Mouse (Mus musculus) MEL (cell line): ENCODE measurements around the gene D8Ertd738e. TPM values are rescaled to one million over a fixed set of nuclear protein-coding genes. Genes with fewer than 3 reads are reported as not detected.

Experiments
- DNase-seq: peaks from one replicate; pipeline ENCODE4 v3.0.0; 2011; ENCODE audit warnings: low read depth, low spot score
- H3K27ac ChIP-seq: 2 replicates; pipeline ENCODE4 v1.5.1; 2012; ENCODE audit warnings: low read depth, mild to moderate bottlenecking, control low read depth, low read length, moderate library complexity; ENCODE audit not compliant: control insufficient read depth
- H3K27me3 ChIP-seq, 2 experiments: fragments of 150-350 bp in 1 of 2; sonication (generic) in 1 of 2; 2 replicates each; pipeline ENCODE4 v1.6.1; 2012; ENCODE audit warnings: low read length in 2 of 2, mild to moderate bottlenecking in 2 of 2, improper control_type of control experiment in 1 of 2, moderate library complexity in 1 of 2; ENCODE audit not compliant: insufficient read depth in 2 of 2, control insufficient read depth in 1 of 2
- H3K36me3 ChIP-seq, 2 experiments: 2 replicates each; pipeline ENCODE4 v1.6.1; 2012 to 2014; ENCODE audit warnings: low read length in 2 of 2, improper control_type of control experiment in 1 of 2, inconsistent platforms in 1 of 2, mild to moderate bottlenecking in 1 of 2; ENCODE audit not compliant: insufficient read depth in 2 of 2, control insufficient read depth in 1 of 2
- H3K4me1 ChIP-seq, 2 experiments: fragments of 150-350 bp in 1 of 2; sonication (generic) in 1 of 2; 2 replicates each; pipeline ENCODE4 v1.6.1; 2012; ENCODE audit warnings: low read length in 2 of 2, improper control_type of control experiment in 1 of 2, mild to moderate bottlenecking in 1 of 2; ENCODE audit not compliant: insufficient read depth in 2 of 2, control insufficient read depth in 1 of 2
- H3K4me3 ChIP-seq, 2 experiments: fragments of 150-350 bp in 1 of 2; sonication (generic) in 1 of 2; 2 replicates each; pipeline ENCODE4 v1.5.1; 2012; ENCODE audit warnings: low read depth in 2 of 2, low read length in 2 of 2, mild to moderate bottlenecking in 2 of 2, moderate library complexity in 2 of 2, control low read depth in 1 of 2, improper control_type of control experiment in 1 of 2; ENCODE audit not compliant: control insufficient read depth in 1 of 2, insufficient read depth in 1 of 2
- H3K79me2 ChIP-seq: 2 replicates; pipeline ENCODE4 v1.6.1; 2012; ENCODE audit warnings: mild to moderate bottlenecking, low read length, moderate library complexity; ENCODE audit not compliant: control insufficient read depth, poor library complexity, insufficient read depth
- H3K9ac ChIP-seq: 2 replicates; pipeline ENCODE4 v1.6.1; 2012; ENCODE audit warnings: low read depth, mild to moderate bottlenecking, control low read depth, low read length, moderate library complexity; ENCODE audit not compliant: control insufficient read depth, poor library complexity, severe bottlenecking
- H3K9me3 ChIP-seq: fragments of 150-350 bp; sonication (generic); replicated peaks from 2 replicates; pipeline ENCODE4 v1.6.1; 2012; ENCODE audit warnings: mild to moderate bottlenecking, low read length, improper control_type of control experiment, moderate library complexity; ENCODE audit not compliant: insufficient read depth
- BHLHE40 ChIP-seq: IDR thresholded peaks from 2 replicates; pipeline ENCODE4 v1.6.1; 2012; ENCODE audit warnings: low read depth, mild to moderate bottlenecking, inconsistent platforms, low read length, improper control_type of control experiment, borderline replicate concordance
- CHD1 ChIP-seq: IDR thresholded peaks from 2 replicates; pipeline ENCODE4 v1.6.1; 2012; ENCODE audit warnings: low read depth, mild to moderate bottlenecking, inconsistent platforms, low read length, improper control_type of control experiment
- CHD2 ChIP-seq: IDR thresholded peaks from 2 replicates; pipeline ENCODE4 v1.6.1; 2011; ENCODE audit warnings: low read length, improper control_type of control experiment
- CTCF ChIP-seq, 3 experiments: IDR thresholded peaks in 2 of 3; conservative IDR thresholded peaks in 1 of 3; 2 replicates each; pipeline ENCODE4 v1.5.1; 2011 to 2012; ENCODE audit warnings: low read length in 3 of 3, low read depth in 2 of 3, mild to moderate bottlenecking in 2 of 3, improper control_type of control experiment in 1 of 3, inconsistent platforms in 1 of 3, mixed read lengths in 1 of 3, moderate library complexity in 1 of 3; ENCODE audit not compliant: control insufficient read depth in 1 of 3, insufficient read depth in 1 of 3, poor library complexity in 1 of 3, severe bottlenecking in 1 of 3
- E2F4 ChIP-seq: IDR thresholded peaks from 2 replicates; pipeline ENCODE4 v1.6.1; 2011; ENCODE audit warnings: low read depth, low read length, improper control_type of control experiment, borderline replicate concordance
- ELF1 ChIP-seq: IDR thresholded peaks from 2 replicates; pipeline ENCODE4 v1.6.1; 2014; ENCODE audit warnings: low read depth, mild to moderate bottlenecking, inconsistent platforms, low read length, improper control_type of control experiment, moderate library complexity
- EP300 ChIP-seq, 2 experiments: IDR thresholded peaks; 2 replicates each; pipeline ENCODE4 v1.6.1; 2011; ENCODE audit warnings: improper control_type of control experiment in 2 of 2, low read length in 2 of 2, low read depth in 1 of 2, mild to moderate bottlenecking in 1 of 2
- ETS1 ChIP-seq: IDR thresholded peaks from 2 replicates; pipeline ENCODE4 v1.6.1; 2012; ENCODE audit warnings: low read depth, mild to moderate bottlenecking, inconsistent platforms, low read length, improper control_type of control experiment, moderate library complexity
- GATA1 ChIP-seq: IDR thresholded peaks from 2 replicates; pipeline ENCODE4 v1.6.1; 2011; ENCODE audit warnings: low read depth, low read length, improper control_type of control experiment
- HCFC1 ChIP-seq: IDR thresholded peaks from 2 replicates; pipeline ENCODE4 v1.6.1; 2012; ENCODE audit warnings: low read depth, mild to moderate bottlenecking, inconsistent platforms, low read length, improper control_type of control experiment, moderate library complexity
- JUND ChIP-seq: IDR thresholded peaks from 2 replicates; pipeline ENCODE4 v1.6.1; 2011; ENCODE audit warnings: low read depth, mild to moderate bottlenecking, improper control_type of control experiment, low read length
- MAX ChIP-seq: IDR thresholded peaks from 2 replicates; pipeline ENCODE4 v1.6.1; 2011; ENCODE audit warnings: low read length, improper control_type of control experiment
- MEF2A ChIP-seq: IDR thresholded peaks from 2 replicates; pipeline ENCODE4 v1.6.1; 2014; ENCODE audit warnings: low read depth, mild to moderate bottlenecking, inconsistent platforms, low read length, improper control_type of control experiment; ENCODE audit not compliant: poor library complexity, insufficient replicate concordance, severe bottlenecking; ENCODE audit errors: extremely low read depth
- MXI1 ChIP-seq: IDR thresholded peaks from 2 replicates; pipeline ENCODE4 v1.6.1; 2011; ENCODE audit warnings: mild to moderate bottlenecking, low read depth, low read length, improper control_type of control experiment
- MYB ChIP-seq: IDR thresholded peaks from 2 replicates; pipeline ENCODE4 v1.6.1; 2011; ENCODE audit warnings: mild to moderate bottlenecking, low read depth, low read length, improper control_type of control experiment
- NELFE ChIP-seq: IDR thresholded peaks from 2 replicates; pipeline ENCODE4 v1.6.1; 2011; ENCODE audit warnings: low read depth, low read length, improper control_type of control experiment
- NRF1 ChIP-seq: IDR thresholded peaks from 2 replicates; pipeline ENCODE4 v1.6.1; 2014; ENCODE audit warnings: low read depth, mild to moderate bottlenecking, inconsistent platforms, low read length, improper control_type of control experiment, moderate library complexity; ENCODE audit not compliant: poor library complexity, insufficient read depth, severe bottlenecking
- POLR2AphosphoS2 ChIP-seq: IDR thresholded peaks from 2 replicates; pipeline ENCODE4 v1.6.1; 2011; ENCODE audit warnings: low read length, improper control_type of control experiment
- POLR2AphosphoS5 ChIP-seq: IDR thresholded peaks from 2 replicates; pipeline ENCODE4 v1.6.1; 2012; ENCODE audit warnings: low read depth, borderline replicate concordance, mild to moderate bottlenecking, inconsistent platforms, low read length, moderate library complexity, mixed read lengths
- RCOR1 ChIP-seq: IDR thresholded peaks from 2 replicates; pipeline ENCODE4 v1.6.1; 2012; ENCODE audit warnings: low read depth, mild to moderate bottlenecking, inconsistent platforms, low read length, improper control_type of control experiment
- SIN3A ChIP-seq: IDR thresholded peaks from 2 replicates; pipeline ENCODE4 v1.6.1; 2012; ENCODE audit warnings: low read length, improper control_type of control experiment, inconsistent platforms
- SMC3 ChIP-seq: IDR thresholded peaks from 2 replicates; pipeline ENCODE4 v1.6.1; 2011; ENCODE audit warnings: low read depth, low read length, improper control_type of control experiment
- TBP ChIP-seq: IDR thresholded peaks from 2 replicates; pipeline ENCODE4 v1.8.0; 2011; ENCODE audit warnings: low read depth, low read length, improper control_type of control experiment
- UBTF ChIP-seq: IDR thresholded peaks from 2 replicates; pipeline ENCODE4 v1.6.1; 2012; ENCODE audit warnings: low read depth, mild to moderate bottlenecking, inconsistent platforms, low read length, improper control_type of control experiment, moderate library complexity, borderline replicate concordance; ENCODE audit not compliant: insufficient read depth
- USF1 ChIP-seq: IDR thresholded peaks from 2 replicates; pipeline ENCODE4 v1.6.1; 2014; ENCODE audit warnings: low read depth, mild to moderate bottlenecking, inconsistent platforms, low read length, improper control_type of control experiment, moderate library complexity
- USF2 ChIP-seq, 2 experiments: IDR thresholded peaks; 2 replicates each; pipeline ENCODE4 v1.6.1; 2011 to 2012; ENCODE audit warnings: improper control_type of control experiment in 2 of 2, low read length in 2 of 2, borderline replicate concordance in 1 of 2, inconsistent platforms in 1 of 2, low read depth in 1 of 2, mild to moderate bottlenecking in 1 of 2; ENCODE audit not compliant: insufficient read depth in 1 of 2
- ZC3H11A ChIP-seq: IDR thresholded peaks from 2 replicates; pipeline ENCODE4 v1.6.1; 2012; ENCODE audit warnings: low read depth, mild to moderate bottlenecking, inconsistent platforms, low read length, improper control_type of control experiment
- ZKSCAN1 ChIP-seq: IDR thresholded peaks from 2 replicates; pipeline ENCODE4 v1.6.1; 2012; ENCODE audit warnings: low read depth, mild to moderate bottlenecking, inconsistent platforms, low read length, improper control_type of control experiment, moderate library complexity
- ZMIZ1 ChIP-seq: IDR thresholded peaks from 2 replicates; pipeline ENCODE4 v1.6.1; 2012; ENCODE audit warnings: low read depth, mild to moderate bottlenecking, inconsistent platforms, low read length, improper control_type of control experiment, moderate library complexity
- polyA plus RNA-seq, 2 experiments: library from polyadenylated mRNA; stranded (reverse) in 1 of 2; unstranded in 1 of 2; fragments of >175 nt in 1 of 2; fragments of >200 nt in 1 of 2; gene quantifications; 2 replicates each; pipeline versions ENCODE4 v1.2.1 to v1.2.4; 2012; ENCODE audit warnings: low replicate concordance in 2 of 2, low read depth in 1 of 2; ENCODE audit not compliant: insufficient read length in 2 of 2, insufficient read depth in 1 of 2, missing spikeins in 1 of 2
- total RNA-seq: library from RNA; depleted of rRNA; stranded (reverse); fragments of 300-350 nt; gene quantifications from 2 replicates; pipeline ENCODE4 v1.2.3, GENCODE M21; 2012

Gene D8Ertd738e
- total and polyA plus RNA-seq, 3 experiments: 149 to 164 TPM; not detected in 1

DNA sequence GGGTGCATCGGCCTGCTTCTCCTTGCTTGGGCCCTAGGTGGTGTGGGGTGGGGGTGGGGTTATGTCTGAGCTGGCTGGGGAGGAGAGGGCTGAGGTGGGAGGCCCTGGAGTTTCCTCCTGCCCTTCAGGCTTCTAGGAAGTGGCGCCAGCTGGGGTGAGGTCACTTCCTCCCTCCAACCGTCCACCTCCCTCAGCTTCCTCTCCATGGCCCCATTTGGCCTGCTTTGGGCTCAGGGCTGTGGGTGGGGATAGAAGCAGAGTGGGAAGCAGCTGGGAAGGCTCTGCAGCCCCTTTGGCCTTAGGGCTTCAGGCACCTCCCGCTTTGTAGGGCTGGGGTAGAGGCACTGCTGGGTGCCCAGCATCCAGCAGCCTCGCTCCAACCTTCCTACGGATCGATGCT is 41.7 kb downstream of the D8Ertd738e start:
- peaks cover 0 to 10% of the 10 kb centered on the region in 2 experiments; a peak in 2 of 4 replicates for H3K4me1 ChIP-seq
- DNase-seq: peak; percentile 36
- no peak overlapping the region for H3K9ac ChIP-seq
- TF ChIP-seq POLR2AphosphoS2 (no peak), BHLHE40 (no peak), USF2 (IDR thresholded peaks at IDR 0.05; ENCODE audit: borderline replicate concordance in 1 of 2, insufficient read depth in 1 of 2, low read depth in 1 of 2, low read length in 2 of 2) (no peak), ZMIZ1 (no peak), ETS1 (0 out of 2 replicates have a peak, but pooled peaks have one; percentile 9), USF1 (no peak), ELF1 (no peak), UBTF (no peak), SMC3 (no peak), CTCF (IDR thresholded peaks at IDR 0.05 in 2 of 3, conservative IDR thresholded peaks at IDR 0.05 in 1 of 3; ENCODE audit: control insufficient read depth in 1 of 3, insufficient read depth in 1 of 3, low read depth in 2 of 3, low read length in 3 of 3, poor library complexity in 1 of 3, severe bottlenecking in 1 of 3) (no peak), HCFC1 (0 out of 2 replicates have a peak, but pooled peaks have one; percentile 20), RCOR1 (no peak), ZKSCAN1 (no peak), MAX (no peak), TBP (no peak), JUND (no peak), POLR2AphosphoS5 (no peak), EP300 (IDR thresholded peaks at IDR 0.05; ENCODE audit: low read depth in 1 of 2, low read length in 2 of 2) (peak in 1 of 2 experiments; percentile 19; a peak in 1 of 4 replicates), MEF2A (no peak), NRF1 (no peak), ZC3H11A (no peak), GATA1 (no peak), CHD1 (no peak), CHD2 (no peak), MYB (peak; percentile 35; the same call in 1 of the 2 replicates), SIN3A (no peak), E2F4 (no peak), MXI1 (no peak), NELFE (no peak)
- H3K27me3 ChIP-seq: no peaks in the 10 kb centered on the region
- no peak overlapping the region for H3K4me3 ChIP-seq
- H3K27ac ChIP-seq: no peak overlapping the region; the same call in 1 of the 2 replicates
- peaks cover 1% of the 10 kb centered on the region; the same call in 1 of the 2 replicates for H3K79me2 ChIP-seq
- peaks cover 0 to 4% of the 10 kb centered on the region in 2 experiments; a peak in 1 of 4 replicates for H3K36me3 ChIP-seq
- H3K9me3 ChIP-seq: no peaks in the 10 kb centered on the region
